Mouse (Mus musculus): ENCODE measurements around the gene Myo5a. TPM values are rescaled to one million over a fixed set of nuclear protein-coding genes. Genes with fewer than 3 reads are reported as not detected.
A peak's percentile ranks its signal among the peaks of the same experiment; 100 is the strongest.

The Myo5a gene
- polyA plus RNA-seq, 1 experiment from 2014 or later, result 1.5 TPM

DNA sequence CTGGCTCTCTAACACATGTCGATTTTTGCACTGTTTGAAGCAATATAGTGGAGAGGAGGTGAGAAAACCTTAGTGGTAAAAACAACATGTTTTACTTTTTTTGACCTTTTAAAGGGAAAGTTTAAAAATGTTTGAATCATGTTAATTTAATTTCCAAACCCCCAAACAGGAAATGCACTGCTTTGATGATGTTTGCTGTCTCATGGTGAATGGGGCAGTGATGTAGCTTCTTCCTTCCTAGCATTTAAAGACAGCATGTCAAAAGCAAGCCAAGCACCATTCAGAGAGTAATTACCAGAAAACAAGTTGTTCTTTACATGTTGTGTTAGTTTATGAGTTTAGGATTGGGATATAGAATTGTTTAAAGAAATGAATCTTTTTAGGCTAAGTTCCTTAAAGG, 138.4 kb downstream of the Myo5a start:
- Histone ChIP-seq H3K36me3 (replicated peaks) (no peaks in the 10 kb centered on the region), H3K27ac (replicated peaks) (no peak overlapping the region), H3K27me3 (no peaks in the 10 kb centered on the region), H3K9me3 (replicated peaks) (no peaks in the 10 kb centered on the region), H3K9ac (no peak overlapping the region), H3K4me1 (replicated peaks) (no peaks in the 10 kb centered on the region), H3K4me3 (replicated peaks) (no peak overlapping the region), H3K4me2 (no peak overlapping the region)
- no peak for ATAC-seq (ENCODE audit: insufficient read depth)
- 44% methylated on average over 1 of the region's 1 CpGs for WGBS (ENCODE audit: insufficient replicate concordance)

DNA sequence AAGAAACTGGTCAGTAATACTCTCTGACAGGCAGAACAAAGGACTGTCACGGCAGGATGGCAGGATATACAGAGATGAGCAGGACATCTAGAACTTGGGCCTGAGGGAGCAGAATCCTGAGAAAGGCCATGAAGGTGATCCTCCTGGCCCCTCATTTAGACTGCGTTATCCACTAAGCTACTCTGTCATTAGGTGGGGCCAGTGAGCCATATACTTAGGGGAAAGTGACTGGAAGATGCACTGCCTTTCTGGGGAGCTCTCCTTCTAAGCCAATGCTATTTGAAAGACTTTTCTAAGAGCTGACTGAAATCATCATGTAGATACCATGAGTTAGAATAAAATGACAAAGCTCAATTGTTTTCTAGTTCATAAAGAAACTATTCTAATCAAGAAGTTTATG, 139.5 kb downstream of the Myo5a start:
- no peak for ATAC-seq (ENCODE audit: insufficient read depth)
- no peaks in the 10 kb centered on the region for H3K36me3 ChIP-seq (replicated peaks)
- H3K9ac ChIP-seq, result no peak overlapping the region
- WGBS (ENCODE audit: insufficient replicate concordance), result 69% methylated on average over 2 of the region's 2 CpGs
- no peak overlapping the region for H3K4me3 ChIP-seq (replicated peaks)
- no peak overlapping the region for H3K27ac ChIP-seq (replicated peaks)
- no peak overlapping the region for H3K4me2 ChIP-seq
- H3K27me3 ChIP-seq, result no peaks in the 10 kb centered on the region
- no peaks in the 10 kb centered on the region for H3K4me1 ChIP-seq (replicated peaks)
- no peaks in the 10 kb centered on the region for H3K9me3 ChIP-seq (replicated peaks)

DNA sequence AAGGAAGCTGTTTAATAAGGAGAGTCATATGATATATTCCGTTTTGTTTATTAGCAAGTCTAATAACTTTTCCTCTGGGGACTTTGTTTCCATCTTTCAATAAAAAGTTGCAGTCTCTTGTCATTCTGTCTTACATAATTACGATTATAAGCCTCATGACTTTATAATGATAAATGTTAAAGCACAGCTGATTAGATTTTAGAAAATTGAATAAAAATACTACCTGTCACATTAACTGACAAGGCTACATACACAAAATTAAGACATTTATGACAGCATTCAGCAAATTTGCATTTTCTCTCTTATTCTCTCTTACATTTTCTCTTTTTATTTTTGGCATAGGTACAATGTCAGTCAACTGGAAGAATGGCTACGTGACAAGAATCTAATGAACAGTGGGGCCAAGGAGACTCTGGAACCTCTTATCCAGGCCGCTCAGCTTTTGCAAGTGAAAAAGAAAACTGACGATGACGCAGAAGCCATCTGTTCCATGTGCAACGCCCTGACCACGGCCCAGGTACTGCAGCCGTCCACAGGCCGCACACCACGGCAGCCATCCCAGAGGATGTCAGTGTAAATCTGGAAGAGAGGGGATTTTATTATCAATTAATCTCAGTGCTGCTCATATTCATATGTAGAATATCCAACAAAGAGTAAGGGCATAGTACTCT, 144.1 kb downstream of the Myo5a start:
- no peak overlapping the region for H3K27ac ChIP-seq (replicated peaks)
- no peaks in the 10 kb centered on the region for H3K36me3 ChIP-seq (replicated peaks)
- no peaks in the 10 kb centered on the region for H3K9me3 ChIP-seq (replicated peaks)
- H3K4me1 ChIP-seq (replicated peaks), result no peaks in the 10 kb centered on the region
- H3K4me2 ChIP-seq, result no peak overlapping the region
- H3K27me3 ChIP-seq, result no peaks in the 10 kb centered on the region
- H3K9ac ChIP-seq, result no peak overlapping the region
- WGBS (ENCODE audit: insufficient replicate concordance), result 71% methylated on average over 11 of the region's 11 CpGs
- no peak for ATAC-seq (ENCODE audit: insufficient read depth)
- H3K4me3 ChIP-seq (replicated peaks), result no peak overlapping the region

DNA sequence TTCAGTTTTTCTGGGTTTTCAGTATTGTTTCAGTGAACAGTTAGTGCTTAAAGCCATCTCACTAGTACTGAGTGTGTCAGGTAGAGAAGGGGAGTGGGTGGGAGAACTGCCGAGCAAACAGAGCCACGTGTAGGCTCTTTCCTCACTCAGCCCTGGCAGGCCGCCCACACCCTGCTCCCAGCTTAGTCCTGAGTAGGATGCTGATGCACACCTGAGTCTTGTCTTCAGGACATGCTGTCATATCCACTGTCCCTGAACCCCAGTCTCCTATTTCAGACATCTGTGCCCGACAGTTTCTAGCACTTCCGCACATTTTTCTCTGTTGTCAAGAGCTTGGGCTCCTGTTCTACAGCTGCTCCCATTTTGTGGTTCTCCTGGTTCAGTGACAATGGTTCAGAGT, 149.1 kb downstream of the Myo5a start:
- no peaks in the 10 kb centered on the region for H3K27me3 ChIP-seq
- no peak overlapping the region for H3K9ac ChIP-seq
- no peaks in the 10 kb centered on the region for H3K36me3 ChIP-seq (replicated peaks)
- H3K4me3 ChIP-seq (replicated peaks), result no peak overlapping the region
- H3K9me3 ChIP-seq (replicated peaks), result no peaks in the 10 kb centered on the region
- ATAC-seq (ENCODE audit: insufficient read depth), result no peak
- H3K4me2 ChIP-seq, result no peak overlapping the region
- 73% methylated on average over 5 of the region's 5 CpGs for WGBS (ENCODE audit: insufficient replicate concordance)
- no peaks in the 10 kb centered on the region for H3K4me1 ChIP-seq (replicated peaks)
- no peak overlapping the region for H3K27ac ChIP-seq (replicated peaks)

DNA sequence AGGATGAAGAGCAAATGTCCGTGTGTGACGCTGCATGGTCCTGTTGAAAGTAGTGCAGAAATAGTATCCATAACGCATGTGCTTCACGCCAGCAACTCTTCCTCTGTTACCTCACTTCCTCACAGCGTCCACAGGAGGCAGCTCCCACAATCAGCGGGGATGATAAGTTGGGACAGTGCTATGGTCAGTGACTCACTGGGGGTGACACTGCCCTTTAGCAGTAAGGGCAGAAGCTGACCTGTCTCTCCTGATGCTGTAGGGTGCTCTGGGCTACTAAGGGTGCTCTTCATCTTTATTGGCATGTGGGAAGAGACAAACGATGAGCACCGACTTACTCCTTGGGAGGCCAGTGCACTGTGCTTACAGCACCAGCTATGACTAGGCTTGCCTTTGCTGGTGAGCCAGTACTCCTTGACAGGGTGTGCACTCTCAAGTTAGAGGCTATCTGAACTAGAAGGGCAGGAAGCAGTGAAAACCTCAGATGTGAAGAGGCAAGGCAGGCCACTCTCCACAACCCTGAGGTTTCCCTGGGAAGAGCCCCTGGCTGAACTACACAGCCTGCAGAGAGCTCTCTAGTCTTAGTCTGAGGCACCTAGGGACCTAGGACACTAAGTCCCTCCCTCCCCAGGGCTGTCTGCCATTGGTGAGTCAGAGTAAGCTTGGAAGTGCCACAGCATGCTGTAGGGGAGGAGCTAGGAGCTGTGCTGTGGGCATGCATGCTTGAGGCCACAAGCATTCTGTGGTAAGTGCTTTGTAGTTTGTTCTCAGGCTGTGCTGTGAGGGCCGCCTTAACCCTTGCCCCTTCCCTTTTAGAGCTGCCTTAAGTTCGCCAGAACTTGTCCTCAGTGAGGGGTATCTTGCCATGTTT, 150.8 kb downstream of the Myo5a start:
- no peaks in the 10 kb centered on the region for H3K4me1 ChIP-seq (replicated peaks)
- 36% methylated on average over 10 of the region's 10 CpGs for WGBS (ENCODE audit: insufficient replicate concordance)
- no peak overlapping the region for H3K9ac ChIP-seq
- no peaks in the 10 kb centered on the region for H3K36me3 ChIP-seq (replicated peaks)
- no peak overlapping the region for H3K4me2 ChIP-seq
- H3K4me3 ChIP-seq (replicated peaks), result no peak overlapping the region
- H3K27ac ChIP-seq (replicated peaks), result no peak overlapping the region
- no peaks in the 10 kb centered on the region for H3K27me3 ChIP-seq
- ATAC-seq (ENCODE audit: insufficient read depth), result no peak
- no peaks in the 10 kb centered on the region for H3K9me3 ChIP-seq (replicated peaks)

DNA sequence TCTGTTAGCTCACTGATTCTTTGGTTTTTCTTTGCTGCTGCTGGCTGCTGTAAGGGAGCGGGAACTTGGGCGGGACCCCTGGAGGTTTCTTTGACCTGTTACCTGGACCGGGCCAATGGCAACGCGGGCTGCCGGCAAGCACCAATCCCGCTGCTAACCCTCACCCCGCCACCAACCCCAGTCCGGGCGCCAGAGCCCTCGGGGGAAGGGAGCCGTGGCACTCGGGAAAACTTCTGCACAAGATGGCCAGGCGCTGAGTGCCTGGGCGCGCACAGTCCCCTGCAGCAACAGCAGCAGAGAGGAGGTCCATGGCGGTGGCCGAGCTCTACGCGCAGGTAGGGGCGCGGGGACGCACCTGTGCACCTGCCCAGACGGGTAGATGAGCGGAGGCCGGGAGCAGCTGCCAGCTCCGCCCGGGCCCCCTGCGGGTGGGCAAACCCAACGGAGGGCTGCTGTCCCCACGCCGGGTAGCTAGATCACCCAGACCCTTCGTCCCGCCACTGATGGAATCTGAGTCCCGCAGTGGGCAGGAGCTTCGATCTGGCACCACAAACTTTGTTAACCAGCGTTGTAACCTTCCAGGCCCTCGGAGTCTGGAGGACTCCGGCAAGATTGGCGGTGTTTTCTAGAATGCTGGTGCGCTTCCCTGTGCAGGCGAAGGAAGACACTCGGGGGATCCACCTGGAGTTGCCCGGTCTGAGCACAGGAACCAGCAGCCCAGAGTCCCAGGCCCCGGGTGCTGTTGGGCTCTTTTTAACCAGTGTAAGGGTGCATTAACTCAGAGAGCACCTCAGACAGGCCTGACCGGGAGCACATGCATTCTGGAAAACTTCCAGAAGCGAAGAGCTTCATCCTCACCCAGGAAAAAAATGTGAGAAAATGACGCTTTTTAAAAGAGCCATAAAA, 161.3 kb downstream of the Myo5a start, which contains the start of gene Myo5c:
TSS of gene Myo5c (plus strand) at position 180 of the 906 bp plus-strand sequence.
- Histone ChIP-seq H3K27me3 (peaks cover 38% of the 10 kb centered on the region), H3K27ac (replicated peaks) (no peak within 1 kb of the TSS), H3K4me2 (peak within 1 kb of the TSS; percentile 58), H3K4me1 (replicated peaks) (no peaks in the 10 kb centered on the region), H3K9me3 (replicated peaks) (no peaks in the 10 kb centered on the region), H3K9ac (no peak within 1 kb of the TSS), H3K4me3 (replicated peaks) (peak within 1 kb of the TSS; percentile 34), H3K36me3 (replicated peaks) (no peaks in the 10 kb centered on the region)
- peak; percentile 42; the same call in 1 of the 2 replicates for ATAC-seq (ENCODE audit: insufficient read depth)
- 8% methylated on average over 48 of the region's 48 CpGs for WGBS (ENCODE audit: insufficient replicate concordance)

DNA sequence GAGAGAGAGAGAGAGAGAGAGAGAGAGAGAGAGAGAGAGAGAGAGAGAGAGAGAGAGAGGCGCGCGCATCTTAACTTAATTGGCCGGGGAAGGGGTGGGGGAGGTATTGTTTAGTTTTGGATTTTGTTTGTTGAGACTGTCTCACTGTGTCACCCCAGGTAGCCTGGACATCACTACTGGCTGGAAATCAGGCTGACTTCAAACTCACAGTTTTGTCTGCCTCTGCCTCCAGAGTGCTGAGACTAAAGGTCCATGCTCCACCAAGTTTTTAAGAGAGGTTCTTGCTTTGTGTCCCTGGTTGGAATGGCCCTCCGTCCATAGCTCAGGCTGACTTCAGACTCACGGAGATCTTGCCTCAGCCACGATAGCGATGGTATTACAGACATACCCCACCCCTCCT, 162.0 kb downstream of the Myo5a start:
- Histone ChIP-seq H3K4me1 (replicated peaks) (no peaks in the 10 kb centered on the region), H3K36me3 (replicated peaks) (no peaks in the 10 kb centered on the region), H3K27ac (replicated peaks) (no peak overlapping the region), H3K4me3 (replicated peaks) (no peak overlapping the region), H3K27me3 (peaks cover 38% of the 10 kb centered on the region), H3K9ac (no peak overlapping the region), H3K4me2 (no peak overlapping the region), H3K9me3 (replicated peaks) (no peaks in the 10 kb centered on the region)
- 36% methylated on average over 8 of the region's 8 CpGs for WGBS (ENCODE audit: insufficient replicate concordance)
- ATAC-seq (ENCODE audit: insufficient read depth), result no peak

DNA sequence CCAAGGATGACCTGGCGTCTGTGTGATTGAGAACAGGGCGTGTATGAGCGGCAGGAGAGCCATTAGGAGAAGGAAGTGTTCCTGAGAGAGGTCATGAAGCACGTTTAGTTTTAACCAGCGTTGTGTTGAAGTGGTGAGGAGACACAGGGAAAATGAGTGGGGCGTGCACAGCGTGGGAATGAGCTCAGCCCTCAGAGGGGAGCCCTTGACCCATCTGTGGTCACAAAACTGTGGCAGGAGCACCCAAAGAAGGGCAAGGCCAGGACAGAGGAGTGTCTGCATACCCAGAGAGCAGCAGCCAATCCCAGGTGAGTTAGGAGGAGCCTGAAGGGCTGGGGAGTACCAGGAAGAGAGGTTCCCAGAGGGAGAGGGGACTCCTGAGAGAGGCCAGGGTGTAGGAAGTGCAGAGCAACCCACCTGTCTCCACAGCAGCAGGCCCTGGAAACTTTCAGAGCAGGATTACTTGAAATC, 163.5 kb downstream of the Myo5a start:
- H3K27ac ChIP-seq (replicated peaks), result no peak overlapping the region
- H3K4me1 ChIP-seq (replicated peaks), result no peaks in the 10 kb centered on the region
- H3K27me3 ChIP-seq, result peaks cover 38% of the 10 kb centered on the region
- WGBS (ENCODE audit: insufficient replicate concordance), result 28% methylated on average over 7 of the region's 7 CpGs
- H3K4me2 ChIP-seq, result no peak overlapping the region
- no peak overlapping the region for H3K4me3 ChIP-seq (replicated peaks)
- H3K9me3 ChIP-seq (replicated peaks), result no peaks in the 10 kb centered on the region
- H3K36me3 ChIP-seq (replicated peaks), result no peaks in the 10 kb centered on the region
- no peak for ATAC-seq (ENCODE audit: insufficient read depth)
- H3K9ac ChIP-seq, result no peak overlapping the region

DNA sequence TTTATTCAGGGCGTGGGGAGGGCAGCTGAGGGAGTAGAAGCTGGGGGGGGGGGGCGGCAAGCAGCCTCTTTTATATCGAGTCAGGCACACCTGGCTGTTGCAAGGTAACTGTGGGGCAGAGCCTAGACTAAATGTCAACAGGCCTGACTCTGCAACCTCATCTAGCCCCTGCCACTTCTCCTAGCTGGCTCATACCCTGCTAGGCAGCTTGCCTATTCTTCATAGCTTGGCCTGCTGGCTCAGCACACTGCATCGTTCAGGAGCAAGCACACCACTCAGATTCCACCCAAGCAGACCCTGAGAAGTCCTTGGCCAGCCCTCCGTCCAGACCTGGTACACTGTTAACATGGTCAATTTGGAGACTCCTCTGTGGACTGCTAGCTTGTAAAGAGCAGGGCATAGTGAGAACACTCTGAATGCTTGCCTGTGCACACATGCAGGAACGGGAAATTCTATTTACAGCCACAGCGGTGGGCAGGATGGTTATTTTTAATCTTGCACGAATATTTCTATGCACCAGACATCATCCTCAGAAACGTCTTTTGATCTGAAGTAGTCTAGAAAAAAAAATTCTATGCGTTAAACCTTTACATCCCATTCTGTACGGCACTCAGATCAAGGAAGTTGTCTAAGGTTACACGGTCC, 164.3 kb downstream of the Myo5a start:
- H3K27ac ChIP-seq (replicated peaks), result no peak overlapping the region
- 59% methylated on average over 12 of the region's 12 CpGs for WGBS (ENCODE audit: insufficient replicate concordance)

DNA sequence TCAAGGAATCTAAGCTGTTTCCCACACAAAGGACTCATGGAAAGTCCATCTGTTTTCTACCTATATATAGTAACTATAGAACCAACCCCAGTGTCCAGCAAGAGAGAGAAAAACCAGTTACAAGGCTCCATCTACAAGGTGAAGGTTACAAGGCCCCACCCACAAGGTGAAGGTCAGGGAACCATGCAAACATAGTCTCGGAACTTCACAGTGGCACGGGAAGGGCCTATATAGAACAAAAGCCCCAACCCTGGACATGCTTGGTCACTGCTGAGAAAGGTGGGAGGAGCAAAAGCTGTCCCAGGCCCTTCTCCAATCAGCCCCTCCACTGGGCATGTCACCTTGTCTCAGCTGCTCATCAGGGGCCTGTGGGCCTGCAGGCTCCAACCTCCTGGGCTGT, 164.9 kb downstream of the Myo5a start:
- WGBS (ENCODE audit: insufficient replicate concordance), result 59% methylated on average over 2 of the region's 2 CpGs
- Histone ChIP-seq H3K9ac (no peak overlapping the region), H3K27me3 (peaks cover 36% of the 10 kb centered on the region), H3K4me1 (replicated peaks) (no peaks in the 10 kb centered on the region), H3K4me3 (replicated peaks) (no peak overlapping the region), H3K9me3 (replicated peaks) (no peaks in the 10 kb centered on the region), H3K27ac (replicated peaks) (no peak overlapping the region), H3K36me3 (replicated peaks) (no peaks in the 10 kb centered on the region), H3K4me2 (no peak overlapping the region)
- no peak for ATAC-seq (ENCODE audit: insufficient read depth)

More for the DNA sequence above, 164.3 kb downstream of the Myo5a start:
- H3K4me2 ChIP-seq, result no peak overlapping the region
- no peak overlapping the region for H3K9ac ChIP-seq
- H3K36me3 ChIP-seq (replicated peaks), result no peaks in the 10 kb centered on the region
- no peak for ATAC-seq (ENCODE audit: insufficient read depth)
- H3K4me1 ChIP-seq (replicated peaks), result no peaks in the 10 kb centered on the region
- peaks cover 38% of the 10 kb centered on the region for H3K27me3 ChIP-seq
- H3K9me3 ChIP-seq (replicated peaks), result no peaks in the 10 kb centered on the region
- no peak overlapping the region for H3K4me3 ChIP-seq (replicated peaks)

Data from liver, embryonic 15.5 days (tissue).